In genomic region chr4:76325646-76326045, GRCm38 (mm10) we compare ENCODE assay signal across 16 mouse cellular contexts.
"Had no signal": no experiment of that assay in that cellular context is flagged by ENCODE, and none has a peak within 500 bp of the region (broad histone marks: within the 10 kb centered on the region; RNA-seq: fewer than 3 reads in every experiment).

No protein-coding gene starts in this region.

- H3K4me2 ChIP-seq: limb, embryonic 13.5 days; liver, embryonic 12.5 days; liver, embryonic 15.5 days; midbrain, embryonic 15.5 days had no signal

- ATAC-seq: intestine, postnatal 0 days; liver, embryonic 12.5 days had no signal

- H3K9me3 ChIP-seq: limb, embryonic 10.5 days; limb, embryonic 13.5 days; liver, embryonic 12.5 days; liver, embryonic 15.5 days; midbrain, embryonic 15.5 days had no signal

- H3K27ac ChIP-seq: kidney, postnatal 0 days; limb, embryonic 10.5 days; limb, embryonic 13.5 days; liver, embryonic 12.5 days; liver, embryonic 15.5 days; macrophage had no signal

- H3K4me1 ChIP-seq: liver, embryonic 12.5 days; liver, embryonic 15.5 days had no signal

- H3K36me3 ChIP-seq: limb, embryonic 13.5 days; liver, embryonic 12.5 days; liver, embryonic 15.5 days; midbrain, embryonic 15.5 days had no signal

- DNase-seq: kidney, adult 2 months; kidney, postnatal 25 days; layer of hippocampus, adult 9-11 months; liver; lung, adult 18-20 months; thymus, postnatal 25 days had no signal

- H3K4me3 ChIP-seq: layer of hippocampus, adult 2 months; limb, embryonic 10.5 days; limb, embryonic 13.5 days; liver, embryonic 12.5 days; liver, embryonic 15.5 days; midbrain, embryonic 15.5 days; myocyte had no signal

- H3K27me3 ChIP-seq: limb, embryonic 13.5 days; liver, embryonic 12.5 days; liver, embryonic 15.5 days; midbrain, embryonic 15.5 days had no signal

- H3K9ac ChIP-seq: limb, embryonic 13.5 days; liver, embryonic 12.5 days; liver, embryonic 15.5 days; midbrain, embryonic 15.5 days had no signal
